Mouse (Mus musculus): Measurements from ENCODE around the gene Gm20388. TPM values are rescaled to one million over a fixed set of nuclear protein-coding genes. Genes with fewer than 3 reads are reported as not detected.

Gene Gm20388
- total RNA-seq, 2 experiments from 2014 or later: not detected

DNA sequence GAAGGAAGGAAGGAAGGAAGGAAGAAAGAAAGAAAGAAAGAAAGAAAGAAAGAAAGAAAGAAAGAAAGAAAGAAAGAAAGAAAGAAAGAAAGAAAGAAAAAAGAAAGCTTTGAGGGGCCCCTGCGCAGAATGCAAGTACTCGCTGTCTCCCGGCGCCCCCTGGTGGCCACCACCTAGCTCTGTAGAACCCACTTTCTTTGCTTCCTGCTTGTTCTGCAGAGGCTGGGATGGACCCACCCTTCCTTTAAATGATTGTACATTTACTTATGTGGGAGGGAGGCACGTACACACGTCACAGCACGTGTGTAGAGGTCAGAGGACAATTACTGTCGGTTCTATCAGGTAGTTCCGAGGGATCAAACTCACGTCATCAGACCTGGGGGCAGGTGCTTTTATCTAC, 167.4 kb downstream of the Gm20388 start:
- peak; percentile 65 to 73 for DNase-seq (ENCODE audit: low spot score in 2 of 2)

- DNase-seq (ENCODE audit: low spot score in 2 of 2): no peak
Observed at GRCm38 (mm10) chr8:120079361-120079760, 168.7 kb downstream of the Gm20388 start.

DNA sequence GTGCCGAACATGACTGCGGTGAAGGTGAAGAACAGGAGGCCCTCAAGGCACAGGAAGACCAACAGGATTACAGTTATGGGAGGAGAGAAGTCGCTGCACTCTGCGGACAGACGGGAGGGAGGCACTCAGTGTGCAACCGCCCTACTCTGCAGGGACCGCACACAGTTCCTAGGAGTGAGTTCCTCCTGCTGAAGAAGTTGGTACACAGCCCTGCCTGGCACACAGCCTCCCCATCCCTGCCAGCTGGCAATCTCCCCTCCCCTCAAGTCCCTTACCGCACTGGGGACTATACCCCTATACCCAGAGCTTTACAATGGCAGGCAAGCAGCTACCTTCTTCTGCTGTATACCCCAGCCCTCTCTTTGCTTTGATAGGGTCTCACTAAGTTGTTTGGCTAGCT, 172.6 kb downstream of the Gm20388 start:
- peak in 1 of 2 experiments; percentile 36 for DNase-seq (ENCODE audit: low spot score in 2 of 2)

DNA sequence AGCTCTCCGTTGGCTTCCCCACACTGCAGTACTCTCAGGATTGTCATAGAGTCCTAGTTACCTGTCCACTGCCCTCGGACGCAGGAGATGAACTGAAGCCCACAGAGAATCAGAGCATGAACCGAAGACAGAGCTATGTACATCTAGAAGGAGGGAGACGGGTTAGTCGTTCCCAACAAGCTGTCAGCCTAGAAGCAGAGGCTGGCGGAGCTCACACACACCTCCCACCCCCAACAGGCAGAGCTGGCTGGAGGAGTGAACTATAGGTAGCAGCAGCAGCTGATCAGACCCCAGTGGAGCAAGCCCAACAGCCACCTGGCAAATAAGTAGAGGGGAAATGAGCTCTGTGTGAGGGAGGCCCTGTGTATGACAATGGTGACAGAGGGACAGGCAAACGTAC, 174.1 kb downstream of the Gm20388 start:
- no peak for DNase-seq (ENCODE audit: low spot score in 2 of 2)

DNA sequence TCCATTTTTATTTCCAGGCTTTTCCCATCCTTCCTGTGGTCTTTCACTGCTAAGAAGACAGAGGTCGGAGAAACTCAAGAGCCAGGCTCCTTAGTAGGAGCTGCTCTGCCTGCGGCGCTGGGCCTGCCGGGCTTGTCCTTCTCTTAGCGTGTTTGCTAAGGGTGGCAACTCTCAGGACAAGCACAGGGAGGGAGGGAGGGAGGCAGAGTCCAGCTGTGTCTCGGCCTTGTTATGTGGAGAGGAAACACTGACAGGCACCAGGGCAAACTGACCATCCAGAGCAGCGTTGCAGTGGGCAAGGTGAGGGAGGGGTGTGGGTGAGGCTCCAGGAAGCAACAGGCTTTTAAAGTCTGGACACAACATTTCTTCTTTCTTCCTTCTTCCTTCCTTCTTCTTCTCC, 178.9 kb downstream of the Gm20388 start:
- DNase-seq (ENCODE audit: low spot score in 2 of 2): no peak

DNA sequence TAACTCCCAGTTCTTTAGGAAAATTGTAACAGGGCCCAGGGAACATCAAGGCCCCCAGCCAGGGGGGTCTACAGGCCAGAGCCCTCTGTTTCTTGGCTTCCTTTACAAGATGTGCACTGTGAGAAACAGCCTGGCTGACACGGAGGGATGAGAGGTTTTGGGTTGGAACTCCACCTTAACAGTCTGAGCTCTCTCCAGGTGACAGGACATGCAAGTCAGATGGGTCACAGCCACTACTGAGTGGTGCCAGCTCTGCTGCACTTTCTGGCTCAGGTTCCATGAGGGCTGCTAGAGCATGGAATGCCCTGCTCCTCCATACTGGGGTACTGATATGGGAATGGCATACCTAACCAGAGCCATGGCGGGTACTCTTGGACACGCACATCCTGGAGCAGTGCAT, 180.4 kb downstream of the Gm20388 start:
- no peak for DNase-seq (ENCODE audit: low spot score in 2 of 2)

- DNase-seq (ENCODE audit: low spot score in 2 of 2): no peak
Observed at GRCm38 (mm10) chr8:120093103-120093502, 182.5 kb downstream of the Gm20388 start.

- no peak for DNase-seq (ENCODE audit: low spot score in 2 of 2)
Observed at GRCm38 (mm10) chr8:120094801-120095200, 184.2 kb downstream of the Gm20388 start.

DNA sequence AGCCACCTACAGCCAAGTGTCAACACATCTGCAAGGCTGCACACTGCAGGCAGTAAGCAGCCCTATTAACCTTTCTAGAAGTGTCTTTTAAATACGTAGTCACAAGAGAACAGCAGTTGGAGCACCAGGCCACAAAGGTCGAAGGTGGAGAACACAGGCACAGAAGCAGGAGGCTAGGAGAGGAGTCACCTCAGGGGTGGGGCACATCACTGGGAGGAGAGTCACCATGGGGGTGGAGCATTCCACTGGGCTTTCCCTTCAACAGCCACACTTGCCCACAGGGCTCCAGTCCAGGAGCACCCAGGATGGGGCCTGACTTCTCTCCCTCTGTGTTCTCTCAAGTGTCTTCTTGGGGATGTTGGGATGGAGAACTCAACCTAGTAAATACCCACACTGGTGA, 185.8 kb downstream of the Gm20388 start:
- no peak for DNase-seq (ENCODE audit: low spot score in 2 of 2)

DNA sequence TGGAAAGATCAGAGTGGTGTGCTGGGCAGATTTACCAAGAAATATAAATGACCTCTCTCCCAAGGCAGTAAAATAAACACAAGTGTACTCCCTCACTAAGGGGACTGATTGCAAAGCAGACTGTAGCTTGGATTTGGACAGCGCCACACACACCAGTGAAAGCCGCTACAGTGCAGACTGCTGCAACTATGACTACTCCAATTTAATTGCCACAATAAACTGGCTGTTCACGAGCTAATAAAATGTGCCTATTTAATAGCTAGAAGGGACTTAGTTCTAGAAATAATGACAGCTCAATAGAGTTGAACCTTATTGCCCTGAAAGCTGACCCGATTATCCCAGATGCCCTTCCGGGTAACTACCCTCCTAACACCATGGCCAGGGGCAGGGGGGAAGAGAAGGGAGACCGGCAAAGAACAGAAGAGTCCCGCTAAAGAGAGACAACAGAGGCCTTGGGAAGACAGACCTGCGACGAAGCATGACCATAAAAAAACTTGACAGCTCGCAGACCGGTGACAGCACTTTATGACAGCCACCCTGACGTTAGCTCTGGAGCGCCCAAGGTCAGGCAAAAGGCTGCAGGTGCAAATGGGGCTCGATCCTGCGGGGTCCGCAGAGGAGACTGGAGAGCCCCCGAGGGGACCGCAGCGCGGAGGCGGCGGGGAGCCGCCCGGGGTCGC, 189.9 kb downstream of the Gm20388 start:
- DNase-seq (ENCODE audit: low spot score in 2 of 2): no peak

DNA sequence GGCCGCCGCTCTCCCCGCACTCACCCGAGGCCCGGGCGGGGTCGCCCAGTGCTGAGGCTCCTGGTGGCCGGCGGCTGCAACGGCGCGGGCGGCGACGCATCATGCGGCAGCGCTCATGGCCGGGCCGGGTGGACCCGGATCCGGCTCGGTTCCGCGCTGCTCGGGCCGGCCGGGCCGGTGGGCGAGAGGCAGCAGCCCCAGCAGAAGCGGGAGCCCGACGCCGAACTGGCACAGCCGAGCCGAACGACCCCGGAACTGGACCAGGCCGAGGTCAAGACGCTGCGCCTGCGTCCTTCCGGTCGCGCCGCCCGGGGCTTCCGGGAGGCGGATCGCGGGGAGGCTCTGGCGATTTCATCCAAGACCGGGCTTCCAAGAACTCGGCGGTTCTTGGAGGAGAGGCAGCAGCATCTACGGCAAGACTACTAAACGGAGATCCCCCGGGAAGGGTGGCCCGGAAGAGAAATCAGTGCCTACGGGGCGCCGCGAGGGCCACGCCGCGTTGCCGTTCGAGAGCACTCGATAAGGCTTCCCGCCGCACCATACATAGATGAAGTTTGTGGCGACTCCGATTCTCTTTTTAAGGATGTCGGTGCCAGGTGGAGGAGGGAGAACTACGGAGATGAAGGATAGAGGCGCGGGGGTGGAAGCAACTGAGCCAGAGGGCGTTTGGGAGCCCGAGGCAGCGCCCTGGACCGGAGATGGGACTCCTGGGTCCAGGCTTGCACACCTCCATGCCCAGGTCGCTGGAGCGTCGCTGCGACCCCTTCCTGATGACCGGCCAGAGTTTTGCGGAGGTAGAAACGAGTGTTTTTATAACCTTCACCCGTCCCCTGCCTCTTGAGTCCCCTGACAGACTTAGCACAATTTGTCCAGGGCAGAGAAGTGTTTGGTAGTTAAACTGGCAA, 190.7 kb downstream of the Gm20388 start, which contains the start of gene Zdhhc7:
Zdhhc7 (minus strand) TSS at position 415 of the 905 bp plus-strand sequence.
- peak; percentile 81 to 87 for DNase-seq (ENCODE audit: low spot score in 2 of 2)

- no peak for DNase-seq (ENCODE audit: low spot score in 2 of 2)
Observed at GRCm38 (mm10) chr8:120103916-120104315, 193.3 kb downstream of the Gm20388 start.

DNA sequence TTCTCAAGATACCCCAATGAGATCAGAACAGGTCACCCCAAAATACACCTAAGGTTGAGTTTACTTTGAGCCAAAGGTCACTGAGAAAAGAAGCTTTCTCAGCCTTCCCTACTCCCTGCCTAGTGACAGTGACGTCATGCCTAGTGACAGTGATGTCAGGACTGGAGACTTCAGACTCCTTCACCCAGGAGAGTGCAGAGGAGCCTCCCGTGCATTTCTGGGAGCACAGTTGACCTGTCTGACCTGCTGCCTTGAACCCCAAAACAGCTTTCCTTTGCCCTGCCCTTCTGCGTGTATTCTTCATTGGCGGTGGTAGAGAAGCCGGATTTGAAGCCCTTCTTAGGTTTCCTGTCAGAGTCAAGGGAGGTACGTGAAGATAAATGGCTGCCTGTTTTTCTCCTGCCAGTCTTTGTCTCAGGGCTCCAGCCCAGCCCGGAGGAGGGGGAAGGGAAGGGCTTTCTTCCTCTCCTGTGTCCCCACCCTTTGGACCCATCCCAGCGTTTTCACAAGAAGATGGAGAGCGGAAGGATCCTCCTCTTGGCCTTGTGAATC, 194.2 kb downstream of the Gm20388 start:
- DNase-seq (ENCODE audit: low spot score in 2 of 2): no peak

GRCm38 (mm10) chr8:120109149-120109548, 198.5 kb downstream of the Gm20388 start:
- DNase-seq (ENCODE audit: low spot score in 2 of 2): no peak

DNA sequence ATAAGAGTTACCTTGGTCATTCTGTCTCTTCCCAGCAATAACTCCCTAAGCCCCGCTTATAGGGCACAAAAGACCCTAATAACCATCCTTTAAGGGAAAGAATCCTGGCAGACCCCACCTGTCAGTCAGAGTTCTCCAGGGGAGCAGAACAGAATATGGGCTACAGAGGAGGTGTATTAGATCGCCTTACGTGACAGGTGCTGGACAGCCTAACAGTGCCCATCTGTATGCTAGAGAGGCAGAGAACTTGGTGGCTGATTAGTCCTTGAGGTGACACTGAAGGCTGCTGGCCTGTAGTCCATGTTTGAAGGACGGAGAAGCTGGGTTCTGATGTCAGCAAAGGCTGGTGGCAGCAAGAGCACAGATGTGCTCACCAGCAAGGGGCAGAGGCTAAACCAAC, 200.3 kb downstream of the Gm20388 start:
- no peak for DNase-seq (ENCODE audit: low spot score in 2 of 2)

GRCm38 (mm10) chr8:120111382-120111781, 200.7 kb downstream of the Gm20388 start:
- DNase-seq (ENCODE audit: low spot score in 2 of 2): no peak

DNA sequence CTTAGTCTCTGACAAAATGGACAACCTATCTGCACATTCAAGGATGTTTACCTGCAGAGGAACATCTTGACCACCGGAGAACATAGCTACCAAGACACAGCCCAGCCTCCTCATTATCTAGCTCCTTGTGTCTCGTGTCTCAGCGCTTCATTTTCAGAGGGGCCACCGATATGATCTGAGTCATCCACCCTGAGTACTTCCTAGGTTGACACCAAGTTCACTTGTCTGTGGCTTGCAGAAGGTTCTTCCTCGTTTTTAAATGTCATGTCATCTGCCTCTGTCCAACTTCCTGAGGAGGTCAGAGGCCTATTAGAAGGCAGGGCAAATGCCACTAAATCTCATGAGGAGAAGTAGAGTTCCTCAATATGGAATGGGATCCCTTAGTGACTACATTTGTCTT, 201.9 kb downstream of the Gm20388 start:
- no peak for DNase-seq (ENCODE audit: low spot score in 2 of 2)

DNA sequence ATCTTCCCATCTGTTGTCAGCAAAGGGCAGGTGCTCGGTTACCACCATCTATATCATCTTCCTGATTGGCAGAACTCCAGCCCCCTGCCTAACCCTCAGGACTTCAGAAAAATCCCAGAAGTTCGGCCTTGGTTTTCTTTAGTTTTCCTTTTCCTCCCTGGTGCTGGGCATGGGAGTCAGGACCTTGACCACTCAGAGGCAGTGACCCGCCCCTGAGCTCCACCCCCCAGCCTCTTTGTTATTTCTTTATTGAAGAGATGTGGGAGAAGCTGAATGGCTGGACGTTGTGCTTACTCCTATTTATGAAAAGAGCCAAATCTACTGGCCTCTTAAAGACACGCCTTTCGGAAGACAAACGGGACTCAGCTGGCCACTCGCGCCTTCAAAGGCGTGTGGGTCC, 202.7 kb downstream of the Gm20388 start:
- no peak for DNase-seq (ENCODE audit: low spot score in 2 of 2)

DNA sequence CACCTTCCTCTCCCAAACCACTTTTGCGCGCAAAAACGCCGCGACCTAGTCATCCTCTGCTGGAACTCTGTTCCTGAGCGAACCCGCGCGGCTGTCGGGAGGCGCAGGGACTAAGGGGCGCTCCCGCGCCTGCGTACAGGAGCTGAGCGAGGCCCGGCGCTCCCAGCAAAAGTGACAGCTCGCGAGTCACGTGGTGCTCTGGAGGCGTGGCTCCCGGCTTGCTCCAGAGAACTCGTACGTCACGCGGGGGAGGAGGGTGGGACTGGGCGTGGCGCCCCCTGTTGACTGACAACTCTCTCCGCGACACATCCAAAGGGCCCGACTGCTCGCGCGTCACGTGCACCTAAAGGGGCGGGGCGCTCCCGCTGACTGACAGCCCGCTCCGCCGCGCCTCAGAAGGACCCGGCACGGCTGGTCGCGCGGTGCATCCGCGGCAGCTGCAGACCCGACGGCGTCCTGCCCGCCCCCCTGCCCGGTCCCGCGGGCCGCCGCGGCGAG, 203.2 kb downstream of the Gm20388 start, which contains the start of gene 6430548M08Rik:
6430548M08Rik (plus strand) TSS at position 395 of the 498 bp plus-strand sequence.
- peak; percentile 99 to 100 for DNase-seq (ENCODE audit: low spot score in 2 of 2)

GRCm38 (mm10) chr8:120114315-120114841, 203.7 kb downstream of the Gm20388 start:
- DNase-seq (ENCODE audit: low spot score in 2 of 2): no peak

DNA sequence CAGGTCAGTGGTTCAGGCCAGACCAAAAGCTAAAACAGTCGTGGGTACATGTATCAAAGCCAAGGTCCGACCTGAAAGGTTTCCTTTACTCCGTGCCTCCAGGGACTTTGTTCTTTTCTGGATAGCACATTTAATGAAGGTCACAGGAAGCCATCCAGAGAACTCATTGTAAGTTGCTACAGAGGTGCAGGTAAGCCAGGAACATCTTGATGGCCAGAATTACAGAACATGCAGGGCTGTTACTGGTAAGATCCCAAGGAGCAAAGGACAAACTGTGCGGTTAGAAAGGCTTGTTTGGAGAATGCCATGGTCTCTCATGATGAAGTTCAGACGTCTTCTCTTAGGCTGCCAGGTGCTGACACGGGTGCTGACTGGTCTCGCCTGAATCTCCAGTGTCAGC, 206.0 kb downstream of the Gm20388 start:
- no peak for DNase-seq (ENCODE audit: low spot score in 2 of 2)
